Mouse (Mus musculus) neural tube, embryonic 12.5 days (tissue): Measurements from ENCODE around the gene Ldah. TPM values are rescaled to one million over a fixed set of nuclear protein-coding genes. Genes with fewer than 3 reads are reported as not detected.

Experiments used
- polyA plus RNA-seq: library from polyadenylated mRNA; unstranded; fragments of >200 nt; fragmentation: Nextera tagmentation; extraction: Ambion mirVana; gene quantifications from 2 replicates; pipeline ENCODE4 v1.2.1, GENCODE M21; 2016

Ldah gene
- polyA plus RNA-seq, 1 experiment from 2014 or later, result 68.8 TPM

Other genes with a start within 250 kb of the Ldah start
- 0.06 and 0.11 TPM in 2 replicates for gene Apob, start 230.5 kb upstream of the Ldah start, polyA plus RNA-seq
- gene Gdf7, start 93.8 kb downstream of the Ldah start, polyA plus RNA-seq, result 0.39 and 0.42 TPM in 2 replicates
- gene Hs1bp3, start 105.3 kb downstream of the Ldah start, polyA plus RNA-seq, result 10.9 and 11.6 TPM in 2 replicates